Mouse (Mus musculus) ES-E14 (cell line): ENCODE measurements around the gene Vmn1r160. TPM values are rescaled to one million over a fixed set of nuclear protein-coding genes. Genes with fewer than 3 reads are reported as not detected.
"Not testable (repeated sequence)": the region's sequence is repeated elsewhere in the genome, so short reads cannot be mapped to it uniquely, and the experiment has no call there.

Experiments
- DNase-seq: peaks from one replicate; pipeline ENCODE4 v3.0.0-alpha.2; 2013; ENCODE audit warnings: low read depth, low spot score
- H3K27ac ChIP-seq: 2 replicates; pipeline ENCODE4 v1.5.1; 2012; ENCODE audit warnings: low read depth, mild to moderate bottlenecking, low read length, moderate library complexity, mixed read lengths; ENCODE audit not compliant: poor library complexity, insufficient read depth, severe bottlenecking
- H3K36me3 ChIP-seq: 2 replicates; pipeline ENCODE4 v1.6.1; 2012; ENCODE audit warnings: mild to moderate bottlenecking, low read length, moderate library complexity, mixed read lengths; ENCODE audit not compliant: control insufficient read depth, poor library complexity, insufficient read depth, severe bottlenecking
- H3K4me1 ChIP-seq, 2 experiments: fragments of 150-350 bp in 1 of 2; sonication (generic) in 1 of 2; 2 replicates each; pipeline ENCODE4 v1.6.1; 2012; ENCODE audit warnings: low read length in 2 of 2, mild to moderate bottlenecking in 1 of 2, mixed read lengths in 1 of 2; ENCODE audit not compliant: control insufficient read depth in 2 of 2, insufficient read depth in 2 of 2, poor library complexity in 1 of 2
- H3K4me3 ChIP-seq, 2 experiments: fragments of 150-350 bp in 1 of 2; sonication (generic) in 1 of 2; 2 replicates each; pipeline ENCODE4 v1.5.1; 2012; ENCODE audit warnings: low read length in 2 of 2, low read depth in 1 of 2, mild to moderate bottlenecking in 1 of 2, mixed read lengths in 1 of 2; ENCODE audit not compliant: insufficient read depth in 1 of 2, poor library complexity in 1 of 2, severe bottlenecking in 1 of 2
- H3K9ac ChIP-seq: 2 replicates; pipeline ENCODE4 v1.6.1; 2012; ENCODE audit warnings: low read depth, mild to moderate bottlenecking, low read length, mixed read lengths; ENCODE audit not compliant: poor library complexity, insufficient read depth, severe bottlenecking
- H3K9me3 ChIP-seq: fragments of 150-350 bp; sonication (generic); 2 replicates; pipeline ENCODE4 v1.6.1; 2012; ENCODE audit warnings: low read depth, mild to moderate bottlenecking, low read length; ENCODE audit not compliant: control insufficient read depth, insufficient read depth
- in situ Hi-C, 2 experiments: fragments of 600-800 bp; cut with MboI; formaldehyde crosslinking; loops; one replicate each; pipeline ENCODE4 v1.15.1; 2025; ENCODE audit warnings: low sequenced_read_pairs in 2 of 2, inconsistent platforms in 1 of 2; ENCODE audit not compliant: unreplicated experiment in 2 of 2
- total RNA-seq: library from RNA; depleted of rRNA; stranded (reverse); fragments of 300-350 nt; gene quantifications from 2 replicates; pipeline ENCODE4 v1.2.3, GENCODE M21; 2012; rRNA removed

Gene Vmn1r160
- total RNA-seq = not detected in 2 replicates

GRCm38 (mm10) chr7:22870924-22871323, at the start of gene Vmn1r160:
Gene Vmn1r160 (plus strand): TSS chr7:22871224.
- DNase-seq, in situ Hi-C loops, H3K9me3 ChIP-seq, H3K27ac ChIP-seq, H3K4me1 ChIP-seq, H3K36me3 ChIP-seq, H3K9ac ChIP-seq, H3K4me3 ChIP-seq: not testable (repeated sequence)

- H3K9me3 ChIP-seq, H3K9ac ChIP-seq, H3K36me3 ChIP-seq, H3K4me1 ChIP-seq, H3K27ac ChIP-seq, DNase-seq, H3K4me3 ChIP-seq, in situ Hi-C loops: not testable (repeated sequence)
These were observed 27.5 kb upstream of the Vmn1r160 start, which contains the start of gene Vmn1r159 for GRCm38 (mm10) chr7:22843505-22843904. Gene Vmn1r159 (minus strand): TSS chr7:22843605.

Other genes starting within 250 kb of the Vmn1r160 start
- not detected in 2 replicates for gene Vmn1r155, start 213.2 kb upstream of the Vmn1r160 start, total RNA-seq
- not detected in 2 replicates for gene Gm8693, start 178.9 kb upstream of the Vmn1r160 start, total RNA-seq
- gene Gm4567, start 151.5 kb upstream of the Vmn1r160 start, total RNA-seq = not detected in 2 replicates
- gene Vmn1r157, start 109.5 kb upstream of the Vmn1r160 start, total RNA-seq = not detected in 2 replicates
- gene Vmn1r158, start 80.4 kb upstream of the Vmn1r160 start, total RNA-seq = not detected in 2 replicates
- gene Vmn1r159, start 27.6 kb upstream of the Vmn1r160 start, total RNA-seq = not detected in 2 replicates
- not detected in 2 replicates for gene Gm4214, start 113.4 kb downstream of the Vmn1r160 start, total RNA-seq
- gene Gm4216, start 148.7 kb downstream of the Vmn1r160 start, total RNA-seq = not detected in 2 replicates
- gene Vmn1r163, start 184.3 kb downstream of the Vmn1r160 start, total RNA-seq = not detected in 2 replicates
- not detected in 2 replicates for gene Gm8720, start 196.2 kb downstream of the Vmn1r160 start, total RNA-seq